Mouse (Mus musculus) limb, embryonic 14.5 days (tissue): ENCODE measurements around the gene Hist1h3d. TPM values are rescaled to one million over a fixed set of nuclear protein-coding genes. Genes with fewer than 3 reads are reported as not detected.

Experiments used
- ATAC-seq: fragments of 200-750 bp; cut with Nextera tagmentation; 2 replicates; pipeline ENCODE4 v1.8.0; 2017; ENCODE audit warnings: low read depth, moderate number of reproducible peaks, moderate TSS enrichment; ENCODE audit not compliant: low FRiP score
- DNase-seq: peaks from one replicate; pipeline ENCODE4 v3.0.0-alpha.2; 2015; ENCODE audit warnings: low spot score
- H3K27ac ChIP-seq: fragments of 300-500 bp; sonication (generic); replicated peaks from 2 replicates; pipeline ENCODE4 v1.5.1; 2014; ENCODE audit warnings: low read depth, mild to moderate bottlenecking, low read length, moderate library complexity, mixed read lengths
- H3K27me3 ChIP-seq: fragments of 300-500 bp; sonication (generic); 2 replicates; pipeline ENCODE4 v1.6.1; 2014; ENCODE audit warnings: low read length, mixed read lengths; ENCODE audit not compliant: control insufficient read depth, insufficient read depth
- H3K36me3 ChIP-seq: fragments of 300-500 bp; sonication (generic); 2 replicates; pipeline ENCODE4 v1.6.1; 2014; ENCODE audit warnings: mild to moderate bottlenecking, low read length, moderate library complexity, mixed read lengths; ENCODE audit not compliant: control insufficient read depth, insufficient read depth
- H3K4me1 ChIP-seq: fragments of 300-500 bp; sonication (generic); 2 replicates; pipeline ENCODE4 v1.6.1; 2014; ENCODE audit warnings: antibody characterized with exemption, low read length, mixed read lengths; ENCODE audit not compliant: control insufficient read depth, insufficient read depth
- H3K4me2 ChIP-seq: fragments of 300-500 bp; sonication (generic); replicated peaks from 2 replicates; pipeline ENCODE4 v1.6.1; 2014; ENCODE audit warnings: low read depth, mild to moderate bottlenecking, low read length, moderate library complexity; ENCODE audit not compliant: severe bottlenecking
- H3K4me3 ChIP-seq: fragments of 300-500 bp; sonication (generic); replicated peaks from 2 replicates; pipeline ENCODE4 v1.5.1; 2014; ENCODE audit warnings: low read length
- H3K9ac ChIP-seq: fragments of 300-500 bp; sonication (generic); 2 replicates; pipeline ENCODE4 v1.6.1; 2014; ENCODE audit warnings: mild to moderate bottlenecking, low read depth, low read length, moderate library complexity; ENCODE audit not compliant: severe bottlenecking
- H3K9me3 ChIP-seq: fragments of 300-500 bp; sonication (generic); 2 replicates; pipeline ENCODE4 v1.6.1; 2016; ENCODE audit warnings: low read length; ENCODE audit not compliant: control insufficient read depth
- POLR2A ChIP-seq: fragments of 200-500 bp; IDR thresholded peaks from 2 replicates; pipeline ENCODE4 v1.8.0; 2012; ENCODE audit warnings: inconsistent platforms, mild to moderate bottlenecking, moderate library complexity, borderline replicate concordance; ENCODE audit not compliant: insufficient read depth, insufficient read length; ENCODE audit errors: extremely low read depth
- WGBS: fragments of 180-500 bp; shearing (Covaris S2); extraction: QIAGEN DNeasy Blood & Tissue Kit; methylation state at CpG from one replicate; pipeline ENCODE4 v1.1.7; 2014; 5-methylcytosine and 5-hydroxymethylcytosine counted together
- polyA plus RNA-seq, 2 experiments: library from polyadenylated mRNA; depleted of rRNA in 1 of 2; stranded (reverse) in 1 of 2; unstranded in 1 of 2; fragments of >200 nt; fragmentation: Nextera tagmentation in 1 of 2; extraction: Ambion mirVana in 1 of 2; gene quantifications; 2 replicates each; pipeline versions ENCODE4 v1.2.1 to v1.2.3; 2012 to 2014

Hist1h3d gene
- polyA plus RNA-seq, 2 experiments, result 6.8 to 30.0 TPM

DNA sequence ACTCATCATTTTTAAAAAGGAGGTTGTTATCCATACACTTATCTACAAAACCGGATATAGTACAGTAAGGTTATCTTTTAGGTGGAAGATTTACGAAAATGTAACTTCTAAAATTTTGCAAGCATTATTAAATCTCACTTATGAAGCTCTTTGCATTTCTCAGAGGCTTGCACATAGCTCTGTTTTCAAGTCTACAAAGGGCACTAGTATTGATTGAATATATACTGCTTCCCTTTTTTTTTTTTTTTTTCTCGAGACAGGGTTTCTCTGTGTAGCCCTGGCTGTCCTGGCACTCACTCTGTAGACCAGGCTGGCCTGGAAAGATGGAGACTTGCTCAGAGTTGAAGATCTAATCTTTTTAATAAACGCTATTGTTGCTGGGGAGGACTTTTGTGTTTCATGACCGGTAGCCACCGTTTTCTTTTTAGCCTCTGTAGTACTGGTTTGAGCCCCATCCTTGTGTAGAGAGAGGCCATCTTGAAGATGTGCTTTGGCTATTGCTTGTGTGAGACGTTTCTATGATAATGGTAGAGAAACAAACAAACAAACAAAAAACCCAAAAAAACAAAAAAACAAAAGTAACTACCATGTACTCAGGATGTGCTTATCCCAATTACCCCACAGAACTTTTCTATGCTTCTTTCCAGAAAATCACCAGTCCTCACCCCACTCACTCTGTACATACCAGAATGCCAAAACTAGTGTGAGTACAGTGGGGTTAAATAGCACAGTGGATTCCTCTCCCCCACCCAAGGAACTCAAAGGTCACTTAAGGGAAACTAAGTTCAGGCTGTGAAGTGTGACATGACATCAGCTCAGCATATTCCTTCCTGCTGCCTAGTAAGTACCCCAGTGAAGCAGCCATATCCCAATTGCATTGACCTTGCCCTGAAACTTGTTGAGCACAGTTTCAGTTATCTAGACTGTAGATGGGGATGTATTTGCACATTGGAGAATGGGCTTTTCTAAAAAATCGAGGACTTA, 23.3 kb upstream of the Hist1h3d start:
- Histone ChIP-seq H3K9ac (no peak overlapping the region), H3K4me3 (peak overlapping the region; percentile 36), H3K4me2 (peak overlapping the region; percentile 46; the same call in 1 of the 2 replicates), H3K9me3 (no peaks in the 10 kb centered on the region), H3K36me3 (no peaks in the 10 kb centered on the region), H3K27ac (peak overlapping the region; percentile 69), H3K27me3 (no peaks in the 10 kb centered on the region), H3K4me1 (peaks cover 15% of the 10 kb centered on the region)
- DNase-seq (no peak), ATAC-seq (no peak)
- whole genome bisulfite sequencing, result 57% methylated on average over 8 of the region's 8 CpGs
- TF ChIP-seq POLR2A, result no peak

DNA sequence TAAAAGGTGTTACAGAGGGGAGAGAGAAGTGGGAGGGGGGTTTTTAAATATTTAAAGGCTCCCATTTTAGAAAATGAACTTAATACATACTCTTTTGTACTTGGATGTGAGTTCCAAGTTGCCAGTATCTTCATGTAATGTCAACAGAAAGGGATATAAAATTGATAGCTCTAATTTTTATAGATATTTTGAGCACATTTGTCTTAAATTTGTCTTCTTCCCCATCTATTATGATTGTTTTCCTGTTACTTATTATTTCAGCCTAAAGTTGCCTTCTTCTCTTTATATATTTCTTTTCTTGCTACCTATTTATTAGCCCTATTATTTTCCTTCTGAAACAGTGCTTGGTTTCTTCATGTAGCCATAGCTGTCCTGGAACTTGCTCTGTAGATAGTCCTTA, 22.6 kb upstream of the Hist1h3d start, which contains the start of gene Hist1h1d:
Hist1h1d (plus strand) TSS at position 301 of the 400 bp plus-strand sequence.
- ATAC-seq (no peak), DNase-seq (no peak)
- peak within 1 kb of the TSS; percentile 97 for H3K27ac ChIP-seq
- no peaks in the 10 kb centered on the region for H3K27me3 ChIP-seq
- no peaks in the 10 kb centered on the region for H3K36me3 ChIP-seq
- H3K9ac ChIP-seq, result no peak within 1 kb of the TSS
- peaks cover 15% of the 10 kb centered on the region for H3K4me1 ChIP-seq
- no peak for TF ChIP-seq POLR2A
- H3K4me2 ChIP-seq, result peak within 1 kb of the TSS; percentile 46; the same call in 1 of the 2 replicates
- H3K9me3 ChIP-seq, result no peaks in the 10 kb centered on the region
- peak within 1 kb of the TSS; percentile 36 for H3K4me3 ChIP-seq

DNA sequence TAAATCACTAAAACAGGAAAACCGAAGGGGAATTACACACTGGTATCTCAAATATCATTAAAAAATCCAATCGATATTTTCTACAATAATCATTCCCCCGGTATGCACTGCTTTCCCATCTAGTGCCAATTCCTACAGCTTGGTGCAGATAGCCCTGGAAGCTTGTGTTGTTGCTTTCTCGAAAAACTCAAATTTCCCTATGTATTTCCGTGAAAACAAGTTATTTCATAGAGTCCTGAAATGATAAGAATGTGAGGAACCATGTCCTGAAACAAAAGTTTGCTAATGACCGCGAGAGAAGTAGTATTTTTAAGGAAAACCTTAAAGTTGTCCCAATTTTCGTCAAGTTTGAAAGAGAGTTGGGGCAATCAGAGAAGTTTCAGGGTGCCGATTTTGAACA, 21.2 kb upstream of the Hist1h3d start:
- H3K4me2 ChIP-seq, result peak overlapping the region; percentile 94
- 21% methylated on average over 9 of the region's 9 CpGs for WGBS
- peaks cover 15% of the 10 kb centered on the region for H3K4me1 ChIP-seq
- peak overlapping the region; percentile 51 for H3K4me3 ChIP-seq
- H3K36me3 ChIP-seq, result no peaks in the 10 kb centered on the region
- H3K27ac ChIP-seq, result peak overlapping the region; percentile 97
- no peaks in the 10 kb centered on the region for H3K27me3 ChIP-seq
- H3K9me3 ChIP-seq, result no peaks in the 10 kb centered on the region
- H3K9ac ChIP-seq, result peak overlapping the region; percentile 73
- DNase-seq (no peak), ATAC-seq (no peak)
- no peak for TF ChIP-seq POLR2A

DNA sequence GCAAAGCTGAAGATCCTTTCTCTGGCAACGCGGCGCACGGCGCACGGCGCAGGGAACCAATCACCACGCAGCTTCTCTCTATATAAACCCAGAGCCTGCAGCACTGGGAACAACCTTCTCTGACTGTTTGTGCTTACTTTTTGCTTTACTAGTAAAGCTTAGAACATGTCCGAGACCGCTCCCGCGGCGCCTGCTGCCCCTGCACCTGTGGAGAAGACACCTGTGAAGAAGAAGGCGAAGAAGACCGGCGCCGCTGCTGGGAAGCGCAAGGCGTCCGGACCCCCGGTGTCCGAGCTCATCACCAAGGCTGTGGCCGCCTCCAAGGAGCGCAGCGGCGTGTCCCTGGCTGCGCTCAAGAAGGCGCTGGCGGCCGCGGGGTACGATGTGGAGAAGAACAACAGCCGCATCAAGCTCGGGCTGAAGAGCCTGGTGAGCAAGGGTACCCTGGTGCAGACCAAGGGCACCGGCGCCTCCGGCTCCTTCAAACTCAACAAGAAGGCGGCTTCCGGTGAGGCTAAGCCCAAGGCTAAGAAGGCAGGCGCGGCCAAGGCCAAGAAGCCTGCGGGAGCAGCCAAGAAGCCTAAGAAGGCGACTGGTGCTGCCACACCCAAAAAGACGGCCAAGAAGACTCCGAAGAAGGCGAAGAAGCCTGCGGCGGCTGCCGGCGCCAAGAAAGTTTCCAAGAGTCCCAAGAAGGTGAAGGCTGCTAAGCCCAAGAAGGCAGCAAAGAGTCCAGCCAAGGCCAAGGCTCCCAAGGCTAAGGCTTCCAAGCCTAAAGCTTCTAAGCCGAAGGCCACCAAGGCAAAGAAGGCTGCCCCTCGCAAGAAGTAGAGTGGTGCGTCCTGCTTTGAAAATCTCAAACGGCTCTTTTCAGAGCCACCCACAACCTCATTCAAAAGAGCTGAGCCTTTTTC, 20.4 kb upstream of the Hist1h3d start:
- no peaks in the 10 kb centered on the region for H3K27me3 ChIP-seq
- peak overlapping the region; percentile 51 for H3K4me3 ChIP-seq
- ATAC-seq (peak; percentile 77), DNase-seq (peak; percentile 96)
- TF ChIP-seq POLR2A, result peak; percentile 95; the same call in 1 of the 2 replicates
- peak overlapping the region; percentile 73 for H3K9ac ChIP-seq
- no peaks in the 10 kb centered on the region for H3K9me3 ChIP-seq
- WGBS, result under 1% methylated on average over 52 of the region's 54 CpGs
- H3K4me1 ChIP-seq, result peaks cover 15% of the 10 kb centered on the region
- no peaks in the 10 kb centered on the region for H3K36me3 ChIP-seq
- peak overlapping the region; percentile 97 for H3K27ac ChIP-seq
- peak overlapping the region; percentile 94 for H3K4me2 ChIP-seq
